Mouse (Mus musculus) kidney, adult 9 months (tissue): Measurements from ENCODE around the gene Mrpl58.
A peak's percentile ranks its signal among the peaks of the same experiment; 100 is the strongest.

Experiments used
- DNase-seq: peaks from one replicate; pipeline ENCODE4 v3.0.0; 2022

The Mrpl58 gene

GRCm38 (mm10) chr11:115403338-115404124 lies at the start of gene Mrpl58:
Mrpl58 (plus strand) TSS chr11:115403752.
- peak; percentile 86 for DNase-seq

- DNase-seq = peak; percentile 61
Measured at GRCm38 (mm10) chr11:115354183-115354582, 49.4 kb upstream of the Mrpl58 start.

- DNase-seq = peak; percentile 79
Measured at GRCm38 (mm10) chr11:115358468-115358867, 45.1 kb upstream of the Mrpl58 start.

GRCm38 (mm10) chr11:115359293-115359692 lies 44.3 kb upstream of the Mrpl58 start:
- no peak for DNase-seq

GRCm38 (mm10) chr11:115359726-115360125 lies 43.8 kb upstream of the Mrpl58 start:
- no peak for DNase-seq

GRCm38 (mm10) chr11:115364136-115364535 lies 39.4 kb upstream of the Mrpl58 start:
- no peak for DNase-seq

- no peak for DNase-seq
Measured at GRCm38 (mm10) chr11:115366039-115366705, 37.4 kb upstream of the Mrpl58 start.

- no peak for DNase-seq
Measured at GRCm38 (mm10) chr11:115366706-115367394, 36.7 kb upstream of the Mrpl58 start.

GRCm38 (mm10) chr11:115367395-115367944 lies 36.1 kb upstream of the Mrpl58 start, which contains the start of gene Hid1:
Hid1 (minus strand) TSS chr11:115367756.
- DNase-seq = peak; percentile 85

GRCm38 (mm10) chr11:115370368-115370767 lies 33.2 kb upstream of the Mrpl58 start:
- no peak for DNase-seq

- no peak for DNase-seq
Measured at GRCm38 (mm10) chr11:115371354-115371753, 32.2 kb upstream of the Mrpl58 start.

- no peak for DNase-seq
Measured at GRCm38 (mm10) chr11:115372015-115372414, 31.5 kb upstream of the Mrpl58 start.

GRCm38 (mm10) chr11:115372737-115373136 lies 30.8 kb upstream of the Mrpl58 start:
- no peak for DNase-seq

GRCm38 (mm10) chr11:115373805-115374694 lies 29.5 kb upstream of the Mrpl58 start:
- DNase-seq = peak; percentile 55

GRCm38 (mm10) chr11:115374695-115375425 lies 28.7 kb upstream of the Mrpl58 start:
- DNase-seq = no peak

GRCm38 (mm10) chr11:115376722-115377121 lies 26.8 kb upstream of the Mrpl58 start:
- DNase-seq = no peak

- DNase-seq = no peak
Measured at GRCm38 (mm10) chr11:115377254-115377653, 26.3 kb upstream of the Mrpl58 start.

- no peak for DNase-seq
Measured at GRCm38 (mm10) chr11:115377854-115378253, 25.7 kb upstream of the Mrpl58 start.

GRCm38 (mm10) chr11:115381276-115381675 lies 22.3 kb upstream of the Mrpl58 start:
- DNase-seq = no peak

- DNase-seq = peak; percentile 94
Measured at GRCm38 (mm10) chr11:115381743-115382539, 21.6 kb upstream of the Mrpl58 start, which contains the start of gene Cdr2l. Cdr2l (plus strand) TSS chr11:115381916.
